Mouse (Mus musculus): ENCODE results near the gene Notch2. TPM values are rescaled to one million over a fixed set of nuclear protein-coding genes. Genes with fewer than 3 reads are reported as not detected.

The Notch2 gene
- total RNA-seq, 2 experiments from 2014 or later = 7.7 to 8.9 TPM

Other genes with a start within 250 kb of the Notch2 start
- gene Pde4dip, start 124.8 kb upstream of the Notch2 start, total RNA-seq (2021) = 1,000 to 10,000 TPM; 2,796 to 3,405 TPM
- 10 to 100 TPM; 22.0 to 24.0 TPM for gene Sec22b, start 112.3 kb upstream of the Notch2 start, total RNA-seq (2021)
- not detected for gene Adam30, start 147.1 kb downstream of the Notch2 start, total RNA-seq (2021)
- not detected for gene Reg4, start 208.6 kb downstream of the Notch2 start, total RNA-seq (2021)